Mouse (Mus musculus): ENCODE data around the gene Kif27.
A peak's percentile ranks its signal among the peaks of the same experiment; 100 is the strongest.

GRCm38 (mm10) chr13:58314991-58315390, 43.9 kb downstream of the Kif27 start:
- peak in 1 of 2 experiments; percentile 31; a peak in 2 of 4 replicates for TF ChIP-seq CTCF (conservative IDR thresholded peaks at IDR 0.05 in 1 of 2, IDR thresholded peaks at IDR 0.05 in 1 of 2; ENCODE audit: low read depth in 2 of 2, low read length in 2 of 2)
- TF ChIP-seq POLR2A (IDR thresholded peaks at IDR 0.05; ENCODE audit: low read depth, low read length), result no peak
- TF ChIP-seq SMC3 (IDR thresholded peaks at IDR 0.05; ENCODE audit: low read depth, low read length), result no peak
- TF ChIP-seq MAZ (IDR thresholded peaks at IDR 0.05; ENCODE audit: low read depth, low read length), result no peak
- TF ChIP-seq EP300 (IDR thresholded peaks at IDR 0.05; ENCODE audit: low read length), result no peak
- TF ChIP-seq SIN3A (IDR thresholded peaks at IDR 0.05; ENCODE audit: low read length), result no peak
- no peak for TF ChIP-seq BHLHE40 (IDR thresholded peaks at IDR 0.05; ENCODE audit: low read depth, low read length)
- no peak for TF ChIP-seq USF1 (IDR thresholded peaks at IDR 0.05; ENCODE audit: low read depth, low read length)
- TF ChIP-seq JUND (conservative IDR thresholded peaks at IDR 0.05; ENCODE audit: low read depth, low read length), result no peak
- TF ChIP-seq HCFC1 (IDR thresholded peaks at IDR 0.05; ENCODE audit: low read depth, low read length), result no peak
- no peak for TF ChIP-seq MXI1 (IDR thresholded peaks at IDR 0.05; ENCODE audit: low read depth, low read length)
- TF ChIP-seq POLR2AphosphoS2 (IDR thresholded peaks at IDR 0.05; ENCODE audit: low read depth, low read length), result no peak
- no peak for TF ChIP-seq ZC3H11A (IDR thresholded peaks at IDR 0.05; ENCODE audit: low read depth, low read length)
- no peak for TF ChIP-seq E2F4 (IDR thresholded peaks at IDR 0.05; ENCODE audit: insufficient replicate concordance, low read depth, low read length)

All from CH12.LX (cell line).